Mouse (Mus musculus) neural tube, embryonic 14.5 days (tissue): ENCODE measurements around the gene Ifitm1. TPM values are rescaled to one million over a fixed set of nuclear protein-coding genes. Genes with fewer than 3 reads are reported as not detected.

Source experiments
- ATAC-seq: fragments of 200-750 bp; cut with Nextera tagmentation; 2 replicates; pipeline ENCODE4 v1.8.0; 2017; ENCODE audit warnings: low read depth, mild to moderate bottlenecking, moderate TSS enrichment, moderate library complexity
- H3K27ac ChIP-seq: fragments of 300-500 bp; sonication (generic); 2 replicates; pipeline ENCODE4 v1.5.1; 2014; ENCODE audit warnings: low read depth, mild to moderate bottlenecking, control low read depth, low read length, moderate library complexity, mixed read lengths
- H3K27me3 ChIP-seq: fragments of 300-500 bp; sonication (generic); 2 replicates; pipeline ENCODE4 v1.6.1; 2014; ENCODE audit warnings: low read length; ENCODE audit not compliant: control insufficient read depth, insufficient read depth
- H3K36me3 ChIP-seq: fragments of 300-500 bp; sonication (generic); 2 replicates; pipeline ENCODE4 v1.6.1; 2014; ENCODE audit warnings: low read length, mixed read lengths; ENCODE audit not compliant: control insufficient read depth, insufficient read depth
- H3K4me1 ChIP-seq: fragments of 300-500 bp; sonication (generic); 2 replicates; pipeline ENCODE4 v1.6.1; 2014; ENCODE audit warnings: low read length; ENCODE audit not compliant: control insufficient read depth, insufficient read depth
- H3K4me2 ChIP-seq: fragments of 300-500 bp; sonication (generic); 2 replicates; pipeline ENCODE4 v1.6.1; 2014; ENCODE audit warnings: mild to moderate bottlenecking, low read depth, low read length, control low read depth
- H3K4me3 ChIP-seq: fragments of 300-500 bp; sonication (generic); 2 replicates; pipeline ENCODE4 v1.5.1; 2014; ENCODE audit warnings: low read depth, low read length, control low read depth, mixed read lengths
- H3K9ac ChIP-seq: fragments of 300-500 bp; sonication (generic); replicated peaks from 2 replicates; pipeline ENCODE4 v1.6.1; 2014; ENCODE audit warnings: low read depth, mild to moderate bottlenecking, control low read depth, low read length, mixed read lengths
- H3K9me3 ChIP-seq: fragments of 300-500 bp; sonication (generic); 2 replicates; pipeline ENCODE4 v1.6.1; 2016; ENCODE audit warnings: low read length; ENCODE audit not compliant: control insufficient read depth
- WGBS: fragments of 180-500 bp; shearing (Covaris S2); extraction: QIAGEN DNeasy Blood & Tissue Kit; methylation state at CpG from one replicate; pipeline ENCODE4 v1.1.7; 2014; 5-methylcytosine and 5-hydroxymethylcytosine counted together
- polyA plus RNA-seq: library from polyadenylated mRNA; unstranded; fragments of >200 nt; fragmentation: Nextera tagmentation; extraction: Ambion mirVana; gene quantifications from 2 replicates; pipeline ENCODE4 v1.2.1, GENCODE M21; 2014

The Ifitm1 gene
- polyA plus RNA-seq, 1 experiment from 2014 or later, result 3.5 TPM

DNA sequence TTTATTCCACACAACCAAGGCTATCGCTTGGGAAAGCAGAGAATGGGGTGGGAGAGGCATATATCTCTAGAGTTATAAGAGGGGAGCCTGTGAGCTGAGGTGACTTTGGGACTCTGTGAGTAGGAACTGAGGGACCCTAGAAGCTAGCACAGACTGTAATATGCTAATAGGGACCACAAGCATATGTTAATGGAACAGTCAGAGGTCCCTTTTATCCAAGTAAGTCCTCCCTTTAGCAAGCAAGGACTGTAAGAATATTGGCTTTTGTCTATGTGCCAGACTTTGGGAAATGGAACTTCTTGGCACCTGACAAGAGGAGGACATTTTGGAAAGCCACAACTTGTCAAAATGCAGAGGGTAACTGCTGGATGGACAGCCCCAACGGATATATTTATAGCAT is 28.1 kb upstream of the Ifitm1 start:
- no peak overlapping the region for H3K27ac ChIP-seq
- H3K27me3 ChIP-seq, result no peaks in the 10 kb centered on the region
- H3K4me1 ChIP-seq, result peaks cover 5% of the 10 kb centered on the region; the same call in 1 of the 2 replicates
- H3K36me3 ChIP-seq, result no peaks in the 10 kb centered on the region
- H3K4me2 ChIP-seq, result no peak overlapping the region
- no peak overlapping the region for H3K9ac ChIP-seq
- no peak for ATAC-seq
- no peak overlapping the region for H3K4me3 ChIP-seq
- 20% methylated on average over 2 of the region's 2 CpGs for WGBS
- no peaks in the 10 kb centered on the region for H3K9me3 ChIP-seq

DNA sequence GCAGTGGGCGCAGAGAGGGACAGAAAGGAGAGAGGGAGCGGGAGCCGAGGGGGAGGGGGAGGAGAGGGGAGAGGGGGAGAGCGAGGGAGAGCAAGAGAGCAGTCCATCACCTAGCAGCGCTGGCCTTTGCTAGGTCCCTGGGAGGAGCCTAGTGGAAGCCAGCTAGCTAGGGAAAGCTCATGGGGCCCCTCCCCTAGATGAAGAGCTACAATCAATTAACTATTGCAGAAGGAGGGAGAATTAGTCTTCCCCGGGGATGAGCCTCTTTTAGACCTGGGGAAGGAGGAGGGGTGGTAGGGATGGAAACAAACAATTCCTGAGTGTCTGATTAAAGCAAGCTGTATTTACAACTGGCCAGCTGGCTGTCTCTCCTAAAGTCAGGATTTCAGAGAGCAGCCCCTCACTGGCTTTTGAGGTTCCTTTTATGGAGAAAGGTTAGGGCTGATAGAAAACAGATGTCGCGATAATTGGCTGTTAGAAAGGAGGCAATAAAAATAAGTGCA is 27.3 kb upstream of the Ifitm1 start:
- Histone ChIP-seq H3K36me3 (no peaks in the 10 kb centered on the region), H3K9ac (no peak overlapping the region), H3K4me3 (no peak overlapping the region), H3K27ac (no peak overlapping the region), H3K4me2 (0 out of 2 replicates have a peak overlapping the region, but pooled peaks have one; percentile 4), H3K27me3 (no peaks in the 10 kb centered on the region), H3K4me1 (peaks cover 5% of the 10 kb centered on the region; the same call in 1 of the 2 replicates), H3K9me3 (no peaks in the 10 kb centered on the region)
- 3% methylated on average over 7 of the region's 8 CpGs for WGBS
- ATAC-seq, result peak; percentile 63; the same call in 1 of the 2 replicates

DNA sequence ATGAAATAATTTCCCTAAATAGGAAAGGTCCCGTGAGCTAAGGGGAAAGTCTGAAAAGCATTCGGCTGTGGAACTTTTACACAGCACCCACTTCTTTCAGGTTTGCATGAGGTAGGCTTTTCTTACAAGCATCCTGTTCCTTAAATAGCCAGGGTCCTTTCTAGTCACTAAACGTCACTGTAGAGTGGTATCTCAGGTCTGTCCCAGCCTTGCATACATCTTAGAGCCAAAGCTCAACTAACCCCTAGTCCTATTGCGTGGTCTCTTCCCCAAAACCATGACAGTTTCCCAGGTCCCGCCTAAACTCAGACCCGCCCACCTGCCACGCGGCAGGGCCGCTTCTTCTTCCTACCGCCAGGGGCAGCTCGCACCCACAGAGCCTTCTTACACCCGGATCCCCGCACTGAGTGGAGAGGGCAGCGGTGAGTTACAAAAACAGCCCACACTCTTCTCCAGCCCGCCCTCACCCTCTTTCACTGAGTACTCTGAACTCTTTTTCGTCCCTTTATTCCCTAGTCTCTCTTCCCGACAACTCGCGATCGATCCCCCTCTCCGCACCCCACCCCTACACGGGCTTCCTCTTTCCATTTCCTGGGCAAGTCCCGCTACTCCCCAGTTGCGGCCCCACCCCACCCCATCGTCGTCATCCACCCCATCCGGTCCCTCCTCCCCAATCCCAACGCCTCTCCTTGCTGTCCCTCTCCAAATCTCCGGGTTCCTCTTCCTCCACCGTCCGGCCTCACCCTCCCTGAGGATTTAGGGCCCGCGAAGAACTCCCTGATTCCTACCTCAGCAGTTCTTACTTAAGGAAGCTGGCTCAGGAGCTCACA is 25.6 kb upstream of the Ifitm1 start, which contains the start of gene Pgghg:
Gene Pgghg (plus strand): TSS at position 170 of the 830 bp plus-strand sequence.
- Histone ChIP-seq H3K4me1 (peaks cover 5% of the 10 kb centered on the region; the same call in 1 of the 2 replicates), H3K4me3 (peak within 1 kb of the TSS; percentile 30), H3K27ac (peak within 1 kb of the TSS; percentile 49; the same call in 1 of the 2 replicates), H3K9me3 (no peaks in the 10 kb centered on the region), H3K4me2 (peak within 1 kb of the TSS; percentile 45), H3K36me3 (no peaks in the 10 kb centered on the region), H3K9ac (peak within 1 kb of the TSS; percentile 42), H3K27me3 (no peaks in the 10 kb centered on the region)
- WGBS, result 3% methylated on average over 33 of the region's 33 CpGs
- peak; percentile 84 for ATAC-seq

DNA sequence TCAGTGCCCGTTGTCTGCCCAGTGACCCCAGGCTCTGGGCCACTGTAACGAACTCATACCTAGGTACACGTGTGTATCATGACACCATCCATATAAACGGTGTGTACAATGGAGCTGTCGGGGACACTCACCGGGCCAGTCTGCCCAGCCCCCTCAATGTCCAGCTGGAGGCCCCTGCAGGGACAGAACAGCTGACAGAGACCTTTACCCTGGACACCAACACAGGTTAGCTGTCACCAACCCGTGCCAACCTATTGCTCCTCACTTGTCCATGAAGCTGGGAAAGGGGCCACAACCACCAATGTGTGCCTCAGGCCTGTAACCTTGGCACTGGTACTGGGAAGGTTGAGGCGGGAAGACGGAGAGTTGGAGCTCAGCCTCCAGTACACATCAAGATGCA is 24.7 kb upstream of the Ifitm1 start:
- H3K4me1 ChIP-seq, result peaks cover 5% of the 10 kb centered on the region; the same call in 1 of the 2 replicates
- no peak overlapping the region for H3K4me3 ChIP-seq
- H3K36me3 ChIP-seq, result no peaks in the 10 kb centered on the region
- no peak overlapping the region; the same call in 1 of the 2 replicates for H3K9ac ChIP-seq
- H3K9me3 ChIP-seq, result no peaks in the 10 kb centered on the region
- 66% methylated on average over 9 of the region's 9 CpGs for WGBS
- H3K27ac ChIP-seq, result no peak overlapping the region; the same call in 1 of the 2 replicates
- H3K27me3 ChIP-seq, result no peaks in the 10 kb centered on the region
- H3K4me2 ChIP-seq, result peak overlapping the region; percentile 45
- ATAC-seq, result no peak

DNA sequence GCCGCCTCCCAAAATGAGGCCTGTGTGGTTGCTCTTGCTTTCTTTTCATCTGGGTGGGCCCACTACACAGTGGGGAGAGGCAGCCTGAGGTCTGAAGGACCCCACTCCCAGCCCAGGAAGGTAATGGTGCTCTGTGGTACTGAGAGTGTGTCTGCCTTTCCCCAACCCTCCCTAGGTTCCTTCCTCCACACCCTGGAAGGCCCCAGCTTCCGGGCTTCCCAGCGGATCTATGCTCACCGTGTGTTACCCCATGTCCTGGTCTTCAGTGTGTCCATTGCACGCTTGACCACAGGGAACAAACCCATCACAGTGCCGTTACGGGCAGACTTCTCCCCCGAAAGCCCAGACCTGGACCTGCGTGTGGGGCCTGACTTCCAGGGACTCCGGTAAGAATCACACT is 24.2 kb upstream of the Ifitm1 start:
- H3K4me2 ChIP-seq, result no peak overlapping the region
- ATAC-seq, result no peak
- WGBS, result 89% methylated on average over 10 of the region's 10 CpGs
- no peaks in the 10 kb centered on the region for H3K36me3 ChIP-seq
- H3K9me3 ChIP-seq, result no peaks in the 10 kb centered on the region
- H3K4me3 ChIP-seq, result no peak overlapping the region
- H3K27me3 ChIP-seq, result no peaks in the 10 kb centered on the region
- H3K9ac ChIP-seq, result no peak overlapping the region
- peaks cover 5% of the 10 kb centered on the region; the same call in 1 of the 2 replicates for H3K4me1 ChIP-seq
- H3K27ac ChIP-seq, result no peak overlapping the region

GRCm38 (mm10) chr7:140943356-140943755 is 23.7 kb upstream of the Ifitm1 start:
- Histone ChIP-seq H3K27ac (no peak overlapping the region), H3K9me3 (no peaks in the 10 kb centered on the region), H3K4me3 (no peak overlapping the region), H3K9ac (no peak overlapping the region), H3K27me3 (no peaks in the 10 kb centered on the region), H3K4me1 (peaks cover 5% of the 10 kb centered on the region; the same call in 1 of the 2 replicates), H3K4me2 (no peak overlapping the region), H3K36me3 (no peaks in the 10 kb centered on the region)
- ATAC-seq, result no peak
- 85% methylated on average over 4 of the region's 4 CpGs for WGBS

- H3K36me3 ChIP-seq, result no peaks in the 10 kb centered on the region
- no peak overlapping the region for H3K9ac ChIP-seq
Observed at GRCm38 (mm10) chr7:140944236-140944635, 22.8 kb upstream of the Ifitm1 start.

GRCm38 (mm10) chr7:140945247-140945646 is 21.8 kb upstream of the Ifitm1 start:
- H3K4me2 ChIP-seq, result no peak overlapping the region
- H3K36me3 ChIP-seq, result no peaks in the 10 kb centered on the region
- no peaks in the 10 kb centered on the region for H3K4me1 ChIP-seq
- H3K27ac ChIP-seq, result no peak overlapping the region
- no peak overlapping the region for H3K4me3 ChIP-seq
- WGBS, result 95% methylated on average over 5 of the region's 5 CpGs
- no peak overlapping the region for H3K9ac ChIP-seq
- no peak for ATAC-seq
- H3K27me3 ChIP-seq, result no peaks in the 10 kb centered on the region
- H3K9me3 ChIP-seq, result no peaks in the 10 kb centered on the region

More at GRCm38 (mm10) chr7:140944236-140944635, 22.8 kb upstream of the Ifitm1 start:
- no peaks in the 10 kb centered on the region for H3K27me3 ChIP-seq
- H3K4me1 ChIP-seq, result peaks cover 5% of the 10 kb centered on the region; the same call in 1 of the 2 replicates
- 94% methylated on average over 7 of the region's 7 CpGs for WGBS
- no peak overlapping the region for H3K4me3 ChIP-seq
- no peak overlapping the region for H3K4me2 ChIP-seq
- H3K9me3 ChIP-seq, result no peaks in the 10 kb centered on the region
- no peak overlapping the region for H3K27ac ChIP-seq
- no peak for ATAC-seq

DNA sequence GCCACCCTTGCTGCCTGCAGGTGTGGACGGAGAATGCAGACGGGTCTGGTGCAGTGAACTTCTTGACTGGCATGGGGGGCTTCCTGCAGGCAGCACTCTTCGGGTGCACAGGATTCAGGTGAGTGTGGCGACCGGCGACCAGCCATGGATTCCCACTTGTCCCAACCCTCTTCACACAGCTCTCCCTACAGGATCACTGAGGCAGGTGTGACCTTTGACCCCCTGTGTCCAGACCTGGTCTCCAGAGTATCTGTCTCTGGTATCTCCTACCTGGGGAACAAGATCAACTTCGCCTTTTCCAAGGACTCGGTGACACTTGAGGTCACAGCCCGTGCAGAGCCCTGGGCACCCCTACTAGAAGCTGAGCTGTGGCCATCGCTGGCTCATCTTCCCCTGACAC is 20.7 kb upstream of the Ifitm1 start:
- H3K36me3 ChIP-seq, result no peaks in the 10 kb centered on the region
- no peaks in the 10 kb centered on the region for H3K9me3 ChIP-seq
- no peak overlapping the region for H3K27ac ChIP-seq
- 92% methylated on average over 10 of the region's 10 CpGs for WGBS
- no peak for ATAC-seq
- no peaks in the 10 kb centered on the region for H3K4me1 ChIP-seq
- no peak overlapping the region for H3K4me3 ChIP-seq
- no peak overlapping the region for H3K9ac ChIP-seq
- H3K27me3 ChIP-seq, result no peaks in the 10 kb centered on the region
- H3K4me2 ChIP-seq, result no peak overlapping the region
